Mouse (Mus musculus) kidney, adult 2 months (tissue): Measurements from ENCODE around the gene Rgl2. TPM values are rescaled to one million over a fixed set of nuclear protein-coding genes. Genes with fewer than 3 reads are reported as not detected.
"Not testable (repeated sequence)": the region's sequence is repeated elsewhere in the genome, so short reads cannot be mapped to it uniquely, and the experiment has no call there.

ENCODE experiments used
- DNase-seq: peaks from one replicate; pipeline ENCODE4 v3.0.0; 2021
- H3K27ac ChIP-seq: fragments of 200-500 bp; 2 replicates; pipeline ENCODE4 v1.5.1; 2012; ENCODE audit warnings: low read depth, low read length, control low read depth, inconsistent platforms; ENCODE audit not compliant: insufficient read depth
- H3K27me3 ChIP-seq: fragments of 200-500 bp; replicated peaks from 2 replicates; pipeline ENCODE4 v1.6.1; 2012; ENCODE audit warnings: mild to moderate bottlenecking, moderate library complexity, low read length, inconsistent platforms; ENCODE audit not compliant: control insufficient read depth, insufficient read depth
- H3K36me3 ChIP-seq: fragments of 200-500 bp; 2 replicates; pipeline ENCODE4 v1.6.1; 2012; ENCODE audit warnings: mild to moderate bottlenecking, moderate library complexity, low read length, inconsistent platforms; ENCODE audit not compliant: control insufficient read depth, insufficient read depth
- H3K4me1 ChIP-seq: fragments of 200-500 bp; 2 replicates; pipeline ENCODE4 v1.6.1; 2011; ENCODE audit warnings: low read length; ENCODE audit not compliant: control insufficient read depth, insufficient read depth
- H3K4me3 ChIP-seq: fragments of 200-500 bp; 2 replicates; pipeline ENCODE4 v1.5.1; 2011; ENCODE audit warnings: mild to moderate bottlenecking, low read depth, low read length, control low read depth; ENCODE audit not compliant: insufficient read depth
- CTCF ChIP-seq: fragments of 200-500 bp; conservative IDR thresholded peaks from 2 replicates; pipeline ENCODE4 v1.5.1; 2011; ENCODE audit warnings: low read depth, mild to moderate bottlenecking, control low read depth, low read length, moderate library complexity, mixed read lengths; ENCODE audit not compliant: insufficient read depth, insufficient read length
- POLR2A ChIP-seq: fragments of 200-500 bp; IDR thresholded peaks from one replicate; pipeline ENCODE4 v1.6.1; 2011; ENCODE audit warnings: low read depth, low read length, control low read depth
- WGBS: fragments of 180-500 bp; shearing (Covaris S2); methylation state at CpG from one replicate; pipeline ENCODE4 v1.1.7; 2018; 5-methylcytosine and 5-hydroxymethylcytosine counted together
- polyA plus RNA-seq: library from polyadenylated mRNA; depleted of rRNA; stranded (reverse); fragments of >200 nt; gene quantifications from 2 replicates; pipeline ENCODE4 v1.2.3, GENCODE M21; 2012; rRNA removed

Gene Rgl2
- polyA plus RNA-seq, 1 experiment = 61.8 TPM

DNA sequence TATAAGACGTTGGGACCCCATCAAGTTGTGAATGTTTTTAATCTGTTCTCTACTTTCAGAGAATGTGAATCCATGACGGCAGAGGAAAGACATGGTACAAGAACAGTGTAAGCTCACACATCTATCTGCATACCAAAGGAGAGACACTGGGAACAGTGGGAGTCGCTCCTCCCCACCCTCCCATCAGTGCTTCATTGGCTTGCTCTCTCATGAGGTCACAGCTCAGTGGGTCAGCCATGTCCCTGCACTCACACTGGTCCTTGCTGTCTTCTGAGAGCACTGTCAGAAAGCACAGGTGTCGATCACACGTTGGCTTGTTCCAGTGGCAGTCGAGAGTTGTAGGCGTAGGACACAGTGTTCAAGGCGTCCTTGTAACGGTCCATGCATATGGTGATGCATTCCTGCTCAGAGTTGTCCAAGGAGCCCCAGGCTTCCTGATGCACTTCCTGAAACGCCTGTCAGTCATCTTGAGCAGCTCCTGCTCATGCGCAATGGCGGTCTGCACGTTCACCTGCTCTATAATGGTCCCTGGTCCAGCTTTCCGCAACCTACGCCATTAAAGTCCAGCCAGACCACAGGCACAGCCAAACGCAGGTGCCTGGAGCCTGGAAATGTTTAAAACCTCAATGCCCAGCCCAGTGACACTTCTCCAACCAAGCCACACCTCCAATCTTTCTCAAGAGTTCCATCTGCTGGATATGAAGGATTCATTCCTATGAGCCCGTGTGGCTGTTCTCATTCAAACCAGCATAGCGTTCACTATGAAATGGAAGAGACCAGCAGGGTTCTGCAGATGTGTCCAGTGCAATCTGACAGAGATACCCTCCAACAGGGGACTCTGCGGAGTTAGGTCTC, 51.1 kb downstream of the Rgl2 start:
- peaks cover 12% of the 10 kb centered on the region; the same call in 1 of the 2 replicates for H3K4me1 ChIP-seq
- no peaks in the 10 kb centered on the region for H3K36me3 ChIP-seq
- TF ChIP-seq POLR2A (no peak), CTCF (no peak)
- no peak for DNase-seq
- peak overlapping the region; percentile 36; the same call in 1 of the 2 replicates for H3K27ac ChIP-seq
- 68% methylated on average over 19 of the region's 19 CpGs for WGBS
- no peak overlapping the region for H3K4me3 ChIP-seq
- H3K27me3 ChIP-seq = no peaks in the 10 kb centered on the region

DNA sequence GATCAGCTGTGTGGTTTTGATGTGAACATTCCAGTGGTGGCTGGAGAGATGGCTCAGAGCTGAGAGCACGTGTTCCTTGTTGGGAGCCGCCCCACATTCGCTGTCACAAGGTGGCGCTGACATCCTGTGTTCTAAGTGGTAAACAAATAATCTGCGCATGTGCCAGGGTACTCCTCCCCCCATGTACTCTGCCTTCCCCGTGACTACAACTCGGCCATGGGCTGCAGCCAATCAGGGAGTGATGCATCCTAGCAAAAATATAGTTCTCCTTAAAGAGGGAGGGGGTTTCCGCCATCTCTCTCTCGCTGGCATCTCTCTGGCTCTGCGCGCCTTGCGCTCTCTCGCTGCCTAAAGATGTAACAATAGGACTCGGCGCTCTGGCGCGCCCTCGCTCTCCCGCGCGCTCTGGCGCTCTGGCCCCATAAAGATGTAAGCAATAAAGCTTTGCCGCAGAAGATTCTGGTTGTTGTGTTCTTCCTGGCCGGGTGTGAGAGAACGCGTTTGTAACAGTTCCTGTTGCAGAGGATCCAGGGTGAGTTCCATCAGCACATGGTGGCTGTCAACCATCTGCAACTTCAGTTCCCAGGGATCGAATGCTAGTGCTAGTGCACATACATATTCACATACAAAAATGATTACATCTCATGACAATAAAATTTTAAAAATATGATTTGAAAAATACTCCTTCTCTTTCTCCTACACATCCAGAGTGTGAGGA, 52.0 kb downstream of the Rgl2 start:
- peak; percentile 55 for TF ChIP-seq CTCF
- H3K27me3 ChIP-seq = not testable (repeated sequence)
- WGBS = under 1% methylated on average over 27 of the region's 27 CpGs

DNA sequence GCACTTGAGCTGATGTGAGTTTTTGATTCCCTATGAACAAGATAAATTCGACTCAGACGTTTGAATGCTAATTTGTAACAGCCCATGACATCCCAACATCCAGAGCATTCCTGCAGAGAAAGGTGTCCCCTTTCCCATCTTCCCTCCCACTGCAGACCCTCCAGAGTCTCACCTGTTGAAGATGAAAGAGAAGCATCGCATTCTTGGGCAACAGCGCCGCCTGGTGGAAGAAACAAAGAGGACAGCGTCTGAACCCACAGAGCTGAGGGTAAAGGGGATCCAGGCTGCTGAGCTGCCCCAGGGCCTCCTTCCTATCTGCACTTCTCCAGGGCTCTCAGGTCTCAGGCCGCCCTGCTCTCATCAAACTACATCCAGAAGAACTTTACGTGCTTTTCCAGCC, 52.8 kb downstream of the Rgl2 start:
- H3K27me3 ChIP-seq, H3K36me3 ChIP-seq, H3K27ac ChIP-seq, H3K4me3 ChIP-seq: not testable (repeated sequence)
- peak; percentile 67 for DNase-seq
- H3K4me1 ChIP-seq = peaks cover 12% of the 10 kb centered on the region; the same call in 1 of the 2 replicates
- 9% methylated on average over 8 of the region's 8 CpGs for WGBS
- TF ChIP-seq CTCF = peak; percentile 61

More for the DNA sequence above, 52.0 kb downstream of the Rgl2 start:
- H3K36me3 ChIP-seq = not testable (repeated sequence)
- Histone ChIP-seq H3K4me1 (peaks cover 12% of the 10 kb centered on the region; the same call in 1 of the 2 replicates), H3K4me3 (peak overlapping the region; percentile 51), H3K27ac (peak overlapping the region; percentile 76)
- peak; percentile 96 for DNase-seq

Other genes with a start within 250 kb of the Rgl2 start
- 49.9 and 50.7 TPM in 2 replicates for gene Hnrnpm, start 242.7 kb upstream of the Rgl2 start, polyA plus RNA-seq
- gene March2, start 210.9 kb upstream of the Rgl2 start, polyA plus RNA-seq = 95.8 and 102 TPM in 2 replicates
- gene Rab11b, start 169.0 kb upstream of the Rgl2 start, polyA plus RNA-seq = 291 and 303 TPM in 2 replicates
- 19.2 and 21.0 TPM in 2 replicates for gene Angptl4, start 147.7 kb upstream of the Rgl2 start, polyA plus RNA-seq
- 83.0 and 89.3 TPM in 2 replicates for gene Kank3, start 119.0 kb upstream of the Rgl2 start, polyA plus RNA-seq
- 620 and 1,023 TPM in 2 replicates for gene Rps28, start 105.0 kb upstream of the Rgl2 start, polyA plus RNA-seq
- 672 and 745 TPM in 2 replicates for gene Ndufa7, start 105.0 kb upstream of the Rgl2 start, polyA plus RNA-seq
- 71.3 and 87.8 TPM in 2 replicates for gene Cd320, start 86.5 kb upstream of the Rgl2 start, polyA plus RNA-seq
- gene Gm7029, start 55.7 kb upstream of the Rgl2 start, polyA plus RNA-seq = not detected in 2 replicates
- 1.3 and 1.6 TPM in 2 replicates for gene Kifc1, start 38.9 kb upstream of the Rgl2 start, polyA plus RNA-seq
- gene Platr17, start 24.4 kb upstream of the Rgl2 start, polyA plus RNA-seq = not detected in 2 replicates
- gene Daxx, start 20.1 kb upstream of the Rgl2 start, polyA plus RNA-seq = 33.3 and 35.0 TPM in 2 replicates
- 106 and 112 TPM in 2 replicates for gene Tapbp, start 13.6 kb upstream of the Rgl2 start, polyA plus RNA-seq
- 31.6 and 54.0 TPM in 2 replicates for gene Zbtb22, start 13.6 kb upstream of the Rgl2 start, polyA plus RNA-seq
- gene Pfdn6, start 10.8 kb downstream of the Rgl2 start, polyA plus RNA-seq = 27.4 and 41.1 TPM in 2 replicates
- gene Wdr46, start 11.1 kb downstream of the Rgl2 start, polyA plus RNA-seq = 15.3 and 16.0 TPM in 2 replicates
- gene B3galt4, start 21.9 kb downstream of the Rgl2 start, polyA plus RNA-seq = 6.7 and 7.8 TPM in 2 replicates
- 54.2 and 60.5 TPM in 2 replicates for gene Vps52, start 26.3 kb downstream of the Rgl2 start, polyA plus RNA-seq
- gene Rps18, start 26.5 kb downstream of the Rgl2 start, polyA plus RNA-seq = 342 and 406 TPM in 2 replicates
- 1,162 and 1,255 TPM in 2 replicates for gene H2-K1, start 70.8 kb downstream of the Rgl2 start, polyA plus RNA-seq
- 30.4 and 36.3 TPM in 2 replicates for gene Ring1, start 95.1 kb downstream of the Rgl2 start, polyA plus RNA-seq
- gene H2-Ke6, start 98.5 kb downstream of the Rgl2 start, polyA plus RNA-seq = 165 and 208 TPM in 2 replicates
- gene Slc39a7, start 102.1 kb downstream of the Rgl2 start, polyA plus RNA-seq = 90.4 and 106 TPM in 2 replicates
- 49.3 and 59.2 TPM in 2 replicates for gene Rxrb, start 102.3 kb downstream of the Rgl2 start, polyA plus RNA-seq
- gene Col11a2, start 109.9 kb downstream of the Rgl2 start, polyA plus RNA-seq = 0.35 and 0.39 TPM in 2 replicates
- 3.1 and 8.5 TPM in 2 replicates for gene H2-Oa, start 162.8 kb downstream of the Rgl2 start, polyA plus RNA-seq
- 30.1 and 37.1 TPM in 2 replicates for gene H2-DMa, start 190.0 kb downstream of the Rgl2 start, polyA plus RNA-seq
- gene Brd2, start 193.1 kb downstream of the Rgl2 start, polyA plus RNA-seq = 110 and 117 TPM in 2 replicates
- 3.2 and 15.6 TPM in 2 replicates for gene H2-DMb2, start 213.8 kb downstream of the Rgl2 start, polyA plus RNA-seq
- gene H2-DMb1, start 223.5 kb downstream of the Rgl2 start, polyA plus RNA-seq = 72.3 and 80.5 TPM in 2 replicates